Mouse (Mus musculus) macrophage (primary cell): ENCODE measurements around the gene Crhr2. TPM values are rescaled to one million over a fixed set of nuclear protein-coding genes. Genes with fewer than 3 reads are reported as not detected.

ENCODE experiments used
- H3K27ac ChIP-seq: fragments of 350-480 bp; formaldehyde crosslinking; 2 replicates; pipeline ENCODE4 v1.9.0; 2021
- H3K36me3 ChIP-seq: fragments of 350-480 bp; formaldehyde crosslinking; 2 replicates; pipeline ENCODE4 v1.9.0; 2021; ENCODE audit errors: inconsistent target
- H3K4me3 ChIP-seq: fragments of 350-480 bp; formaldehyde crosslinking; 2 replicates; pipeline ENCODE4 v1.9.0; 2021; ENCODE audit errors: inconsistent target
- H3K79me2 ChIP-seq: fragments of 350-480 bp; formaldehyde crosslinking; 2 replicates; pipeline ENCODE4 v1.9.0; 2021; ENCODE audit errors: inconsistent target
- WGBS: methylation state at CpG from one replicate; pipeline ENCODE4 v1.1.7; 2026; ENCODE audit warnings: inconsistent platforms; ENCODE audit not compliant: missing documents; 5-methylcytosine and 5-hydroxymethylcytosine counted together
- polyA plus RNA-seq: library from polyadenylated mRNA; stranded (reverse); fragments of 250-400 nt; gene quantifications from 3 replicates; pipeline ENCODE4 v1.2.4, GENCODE M21; 2018; ENCODE audit warnings: inconsistent platforms

Gene Crhr2
- polyA plus RNA-seq, 1 experiment from 2014 or later = not detected

DNA sequence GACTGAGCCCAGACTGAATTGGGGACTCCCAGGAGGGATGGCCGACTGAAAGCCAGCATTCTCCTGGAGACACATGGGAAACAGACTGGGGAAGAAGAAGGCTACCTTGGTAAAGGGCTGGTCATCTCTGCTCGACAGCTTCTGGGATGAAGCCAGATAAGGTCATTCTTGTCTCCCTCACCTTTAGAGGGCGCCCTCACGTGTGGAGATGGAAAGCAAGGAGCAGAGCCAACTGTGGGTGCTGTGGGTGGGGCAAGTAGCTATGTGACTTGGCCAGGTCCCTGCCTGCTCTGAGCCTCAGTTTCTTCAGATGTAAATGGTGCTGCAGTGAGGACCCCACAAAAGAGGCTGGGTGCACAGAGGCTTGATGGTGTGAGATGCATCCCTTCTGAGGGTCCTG, 42.2 kb downstream of the Crhr2 start:
- no peak overlapping the region for H3K27ac ChIP-seq
- H3K36me3 ChIP-seq = no peaks in the 10 kb centered on the region
- H3K79me2 ChIP-seq = no peaks in the 10 kb centered on the region
- 38% methylated on average over 4 of the region's 4 CpGs for WGBS
- H3K4me3 ChIP-seq = no peak overlapping the region

DNA sequence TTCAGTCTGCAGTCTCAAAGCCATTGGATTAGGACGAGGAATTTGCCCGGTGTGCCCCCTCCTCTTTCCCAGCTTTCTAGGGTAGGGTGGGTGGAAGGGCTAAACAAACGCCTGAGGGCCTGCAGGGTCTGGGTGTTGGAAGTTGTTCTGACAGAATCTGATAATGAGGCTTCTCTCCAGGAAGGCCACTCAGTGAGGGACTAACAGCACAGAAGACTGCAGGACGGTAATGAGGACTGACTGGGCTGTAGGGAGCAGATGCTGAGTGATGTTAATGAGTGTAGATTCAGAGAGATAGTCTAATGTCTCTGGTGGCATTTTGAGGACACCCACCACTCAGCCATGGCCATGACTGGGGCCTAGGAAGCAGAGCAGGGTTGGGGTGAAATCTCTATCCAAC, 45.5 kb downstream of the Crhr2 start:
- H3K4me3 ChIP-seq = no peak overlapping the region
- no peaks in the 10 kb centered on the region for H3K36me3 ChIP-seq
- no peak overlapping the region for H3K27ac ChIP-seq
- no peaks in the 10 kb centered on the region for H3K79me2 ChIP-seq
- WGBS = 90% methylated on average over 4 of the region's 4 CpGs

DNA sequence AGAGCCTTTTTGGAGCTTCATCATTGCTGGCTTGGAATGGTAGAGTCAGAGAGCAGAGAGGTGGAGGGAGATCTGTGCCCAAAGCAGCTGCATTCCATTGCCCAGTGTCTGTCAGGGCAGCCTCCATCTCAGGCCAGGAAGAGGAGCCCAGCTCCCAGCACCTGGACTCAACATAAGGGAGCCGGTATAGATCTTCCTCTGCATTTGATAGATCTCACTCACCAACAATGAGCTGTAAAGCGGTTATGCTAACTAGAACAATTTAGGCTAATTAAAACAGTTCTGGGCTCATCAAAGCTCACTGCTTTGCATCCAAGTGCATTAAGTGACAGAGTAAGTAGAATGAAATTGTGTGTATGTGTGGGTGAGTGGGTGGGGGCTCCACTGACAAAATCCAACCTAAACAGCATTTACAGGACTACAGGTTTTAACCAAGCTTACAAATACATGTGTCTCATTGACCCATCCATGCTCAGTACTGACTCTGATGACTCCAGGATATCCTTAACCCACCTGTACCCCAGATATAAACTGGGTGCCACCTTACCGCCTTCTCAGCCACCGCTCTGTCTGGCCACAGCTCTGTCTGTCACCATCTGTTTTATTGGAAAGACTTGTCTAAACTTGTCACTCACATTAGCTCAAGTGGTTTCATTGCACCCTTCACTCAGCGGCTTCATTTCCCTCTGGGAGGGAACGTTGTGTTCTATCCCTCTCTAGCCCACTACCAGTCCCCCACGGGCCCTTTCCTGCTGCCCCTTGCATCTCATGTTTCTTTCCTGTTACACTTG, 50.4 kb downstream of the Crhr2 start:
- H3K79me2 ChIP-seq = no peaks in the 10 kb centered on the region
- no peak overlapping the region for H3K4me3 ChIP-seq
- WGBS = 55% methylated on average over 7 of the region's 7 CpGs
- H3K36me3 ChIP-seq = peaks cover 31% of the 10 kb centered on the region
- H3K27ac ChIP-seq = no peak overlapping the region

DNA sequence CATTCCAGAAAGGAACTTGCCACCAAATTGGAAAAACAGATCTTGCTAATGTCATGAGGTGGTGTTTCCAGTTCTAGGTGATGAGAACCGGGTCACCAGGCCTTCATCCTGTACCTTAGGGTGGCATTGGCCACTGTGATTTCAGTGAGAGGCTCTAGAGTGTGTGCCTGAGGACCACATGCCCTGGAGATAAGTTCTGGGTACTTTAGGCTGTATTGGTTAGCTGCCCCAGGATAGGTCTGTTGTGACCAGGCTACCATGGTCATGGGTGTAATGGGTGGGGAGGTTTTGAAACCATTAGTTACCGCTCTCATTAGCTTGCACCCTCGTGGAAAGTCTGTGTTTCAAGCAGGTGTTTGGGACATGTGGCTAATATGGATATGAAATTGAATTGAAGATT, 51.4 kb downstream of the Crhr2 start:
- Histone ChIP-seq H3K4me3 (no peak overlapping the region), H3K79me2 (no peaks in the 10 kb centered on the region), H3K27ac (no peak overlapping the region), H3K36me3 (peaks cover 42% of the 10 kb centered on the region)
- WGBS = 92% methylated on average over 3 of the region's 3 CpGs

DNA sequence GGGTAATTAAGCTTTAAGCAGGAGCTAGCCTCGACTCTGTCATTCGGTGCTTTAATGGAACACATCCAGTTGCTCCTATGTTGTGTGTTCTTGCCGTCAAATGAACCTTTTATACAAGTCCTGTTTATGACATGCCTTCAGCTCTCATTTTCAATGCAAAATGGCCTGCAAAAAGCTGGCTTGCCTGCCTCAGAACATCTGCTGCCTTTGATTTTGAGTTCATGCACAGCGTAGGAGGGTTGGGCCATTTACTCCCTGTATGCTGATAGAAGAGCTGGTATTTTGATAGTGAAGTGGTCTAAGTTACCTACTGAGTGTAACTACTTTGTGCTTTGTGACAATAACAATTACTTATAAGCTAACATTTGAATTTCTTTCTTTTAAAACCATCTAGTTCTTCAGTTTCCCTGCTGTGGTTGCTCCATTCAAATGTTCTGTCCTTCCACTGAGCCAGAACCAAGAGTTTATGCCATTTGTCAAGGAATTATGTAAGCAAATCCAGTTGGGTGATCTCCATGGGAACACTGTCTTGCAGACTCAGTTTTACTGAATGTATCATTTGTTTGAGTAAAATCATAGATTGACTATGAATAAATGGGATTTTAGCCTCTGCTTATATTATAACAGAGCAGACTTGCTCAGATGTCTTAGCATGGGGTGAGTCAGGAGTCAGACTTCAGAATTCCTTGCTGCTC, 56.1 kb downstream of the Crhr2 start:
- H3K36me3 ChIP-seq = peaks cover 81% of the 10 kb centered on the region
- WGBS = 94% methylated on average over 4 of the region's 4 CpGs
- H3K79me2 ChIP-seq = no peaks in the 10 kb centered on the region

DNA sequence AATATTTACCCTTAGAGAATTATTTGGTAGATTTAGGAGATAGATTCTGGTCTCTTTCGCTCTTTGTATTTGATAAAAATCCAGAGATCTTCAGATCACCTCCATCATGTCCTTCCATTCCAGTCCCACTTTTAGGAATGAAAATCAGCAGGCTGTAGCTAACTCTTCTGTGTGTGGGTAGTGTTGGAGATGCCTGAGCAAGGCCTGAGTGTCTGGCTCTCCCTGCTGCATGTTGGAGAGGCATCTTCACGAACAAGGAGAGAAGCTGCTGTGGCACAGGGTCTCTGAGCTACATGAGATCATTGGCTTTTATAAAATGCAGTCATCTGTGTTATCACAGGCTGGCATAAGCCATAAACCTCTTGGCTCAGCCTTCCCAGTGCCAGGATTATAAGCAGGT, 66.9 kb downstream of the Crhr2 start:
- no peak overlapping the region for H3K4me3 ChIP-seq
- no peaks in the 10 kb centered on the region for H3K79me2 ChIP-seq
- peaks cover 74% of the 10 kb centered on the region for H3K36me3 ChIP-seq
- H3K27ac ChIP-seq = no peak overlapping the region
- WGBS = 95% methylated on average over 2 of the region's 2 CpGs

More for the DNA sequence above, 56.1 kb downstream of the Crhr2 start:
- no peak overlapping the region for H3K27ac ChIP-seq
- H3K4me3 ChIP-seq = no peak overlapping the region

DNA sequence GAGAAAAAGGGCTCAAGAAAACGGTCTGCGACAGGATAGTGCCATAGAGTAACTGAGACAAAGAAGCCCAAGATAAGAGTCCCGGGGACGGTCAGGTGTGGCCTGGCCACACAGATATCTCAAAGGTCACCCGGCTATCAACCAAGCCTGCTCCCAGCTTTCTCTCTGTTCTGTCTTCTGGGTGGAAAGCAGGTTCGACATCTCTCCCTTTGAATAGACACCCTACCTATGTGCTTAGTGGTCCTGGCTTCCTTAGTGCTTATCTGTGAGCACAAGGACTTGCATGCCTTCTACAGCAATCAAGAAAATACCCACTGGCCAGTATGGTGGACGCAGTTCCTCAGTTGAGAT, 68.4 kb downstream of the Crhr2 start:
- Histone ChIP-seq H3K27ac (no peak overlapping the region), H3K36me3 (peaks cover 76% of the 10 kb centered on the region), H3K4me3 (no peak overlapping the region), H3K79me2 (no peaks in the 10 kb centered on the region)
- 95% methylated on average over 7 of the region's 7 CpGs for WGBS

DNA sequence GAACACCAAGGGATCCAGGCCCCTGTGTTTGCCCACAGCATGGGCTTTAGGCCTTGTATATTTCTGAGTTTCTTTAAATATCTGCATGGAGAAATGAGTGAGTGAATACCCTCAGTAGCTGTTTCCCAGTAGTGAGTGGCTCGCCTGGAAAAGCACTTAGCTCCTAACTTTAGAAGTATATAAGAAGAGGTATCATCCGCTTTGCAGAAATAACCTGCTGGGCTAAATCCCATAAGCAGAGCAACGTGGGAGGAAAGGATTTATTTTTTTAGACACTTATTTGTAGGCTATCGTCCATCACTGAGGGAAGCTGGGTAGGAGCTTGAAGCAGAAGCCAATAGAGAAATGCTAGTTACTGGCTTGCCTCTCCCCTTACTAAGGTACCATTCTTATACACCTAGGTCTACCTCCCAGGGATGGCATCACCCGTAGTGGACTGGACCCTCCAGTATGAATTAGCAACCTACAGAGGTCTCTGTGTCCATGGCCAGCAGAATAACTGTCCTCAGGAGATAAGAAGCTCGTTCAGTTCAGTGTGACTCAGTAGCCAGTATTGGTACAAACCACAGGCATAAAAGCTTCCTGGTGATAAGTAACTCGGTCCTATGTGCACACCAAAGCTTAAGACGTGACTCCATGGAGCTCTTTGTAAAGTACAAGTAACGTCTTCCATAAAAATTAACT, 68.9 kb downstream of the Crhr2 start:
- Histone ChIP-seq H3K36me3 (peaks cover 72% of the 10 kb centered on the region), H3K79me2 (no peaks in the 10 kb centered on the region), H3K27ac (no peak overlapping the region), H3K4me3 (no peak overlapping the region)
- 91% methylated on average over 9 of the region's 9 CpGs for WGBS

DNA sequence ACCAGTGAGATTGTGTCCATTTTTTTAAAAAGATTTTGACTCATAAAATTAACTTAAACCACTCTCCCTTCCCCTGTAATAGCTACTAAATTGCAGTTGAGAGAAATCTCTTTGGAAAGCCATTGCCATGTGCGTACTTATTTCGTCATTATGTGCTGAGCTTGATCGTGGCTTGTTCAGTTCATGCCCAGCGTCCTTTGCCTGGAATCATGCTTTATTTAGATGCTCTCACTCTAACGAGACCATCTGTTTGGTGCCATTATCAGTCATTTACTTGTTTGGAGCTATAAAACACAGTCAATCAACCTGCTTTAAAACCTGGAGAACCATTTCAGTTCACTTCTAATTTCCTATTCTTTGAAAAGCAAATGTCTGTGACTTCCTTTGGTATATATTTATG, 70.6 kb downstream of the Crhr2 start:
- H3K4me3 ChIP-seq = no peak overlapping the region
- 95% methylated on average over 5 of the region's 5 CpGs for WGBS
- H3K79me2 ChIP-seq = no peaks in the 10 kb centered on the region
- peaks cover 54% of the 10 kb centered on the region for H3K36me3 ChIP-seq
- H3K27ac ChIP-seq = no peak overlapping the region

DNA sequence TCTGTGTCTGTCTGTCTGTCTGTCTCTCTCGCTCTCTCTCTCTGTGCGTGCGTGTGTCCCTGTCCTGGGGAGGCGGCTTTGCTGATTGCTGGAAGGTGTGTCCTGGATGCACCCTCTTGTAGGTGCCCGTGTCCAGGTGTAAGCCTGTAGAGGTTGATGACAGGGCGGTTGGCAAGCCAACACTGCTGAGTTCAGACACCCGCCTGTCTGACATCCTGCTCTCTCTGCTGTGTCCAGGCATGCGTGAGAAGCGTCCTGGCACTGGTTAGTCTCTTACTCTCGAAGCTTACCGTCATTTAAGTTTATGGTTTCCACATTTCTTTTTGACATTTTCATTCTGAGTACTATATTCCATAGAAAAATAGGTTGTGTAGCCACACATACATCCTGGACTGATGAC, 71.5 kb downstream of the Crhr2 start:
- H3K79me2 ChIP-seq = no peaks in the 10 kb centered on the region

DNA sequence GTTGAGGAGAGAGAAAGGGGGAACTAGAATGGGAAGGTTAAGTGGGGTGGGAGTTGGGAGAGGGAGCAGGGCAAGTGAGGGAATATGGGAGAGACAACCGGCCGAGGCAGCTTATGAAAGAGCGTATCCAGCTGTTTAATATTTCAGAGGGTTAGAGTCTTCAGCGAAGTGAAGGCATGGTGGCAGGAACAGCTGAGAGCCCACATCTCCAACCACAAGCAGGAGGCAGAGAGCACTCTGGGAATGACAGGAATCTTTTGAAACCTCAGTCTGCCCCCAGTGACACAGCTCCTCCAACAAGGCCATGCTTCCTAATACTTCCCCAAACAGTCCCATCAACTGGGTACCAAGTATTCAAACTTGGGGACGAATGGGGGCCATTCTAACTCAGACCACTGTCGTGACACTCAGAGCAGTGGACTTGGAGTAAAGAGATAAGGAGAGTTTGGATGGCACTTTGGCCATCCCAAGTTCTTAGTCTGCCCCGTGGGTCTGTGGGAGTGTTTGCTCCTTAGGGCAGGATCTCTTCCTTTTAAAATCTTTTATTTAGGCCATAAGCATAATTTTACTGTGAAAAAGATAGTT, 72.5 kb downstream of the Crhr2 start:
- no peaks in the 10 kb centered on the region for H3K79me2 ChIP-seq
- no peak overlapping the region for H3K4me3 ChIP-seq
- H3K27ac ChIP-seq = no peak overlapping the region
- WGBS = 93% methylated on average over 7 of the region's 7 CpGs
- H3K36me3 ChIP-seq = peaks cover 44% of the 10 kb centered on the region

More for the DNA sequence above, 71.5 kb downstream of the Crhr2 start:
- no peak overlapping the region for H3K4me3 ChIP-seq
- 99% methylated on average over 11 of the region's 11 CpGs for WGBS
- no peak overlapping the region for H3K27ac ChIP-seq
- H3K36me3 ChIP-seq = peaks cover 54% of the 10 kb centered on the region

DNA sequence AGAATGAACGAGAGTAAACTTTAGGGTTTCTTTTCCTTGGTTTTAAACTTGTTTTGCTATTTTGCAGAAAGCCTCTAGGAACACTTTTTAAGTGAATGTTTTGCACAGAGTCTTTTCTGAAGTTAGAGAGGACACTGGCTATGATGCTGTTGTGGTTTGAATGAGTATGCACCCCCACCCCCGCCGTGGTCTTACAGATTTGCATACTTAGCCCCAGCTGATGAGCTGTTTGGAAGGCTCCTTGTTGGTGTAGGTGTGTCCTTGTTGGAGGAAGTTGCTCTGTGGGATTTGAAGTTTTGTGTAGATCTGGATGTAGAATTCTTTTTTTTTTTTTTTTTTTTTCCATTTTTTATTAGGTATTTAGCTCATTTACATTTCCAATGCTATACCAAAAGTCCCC, 75.4 kb downstream of the Crhr2 start:
- Histone ChIP-seq H3K36me3 (peaks cover 31% of the 10 kb centered on the region), H3K4me3 (no peak overlapping the region), H3K79me2 (no peaks in the 10 kb centered on the region), H3K27ac (no peak overlapping the region)
- 95% methylated on average over 3 of the region's 3 CpGs for WGBS

DNA sequence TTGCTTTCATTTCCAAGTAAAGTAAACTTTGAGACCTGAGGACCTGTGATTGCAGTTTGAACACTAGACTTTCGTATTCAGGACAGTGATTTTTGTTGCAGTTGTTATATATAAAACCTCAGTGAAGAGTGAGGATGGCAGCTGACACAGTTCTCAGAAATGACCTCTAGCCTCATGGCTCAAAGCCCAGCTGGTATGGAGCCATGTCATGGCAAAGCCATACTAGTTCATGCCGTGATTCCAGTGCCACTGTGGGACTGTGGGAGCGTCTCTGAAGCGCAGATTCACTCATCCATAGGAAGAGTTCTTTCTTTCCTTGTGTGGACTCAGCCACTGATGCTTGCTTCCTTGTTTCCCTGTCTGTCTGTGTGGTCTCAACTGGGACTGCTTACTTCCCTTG, 78.3 kb downstream of the Crhr2 start:
- H3K79me2 ChIP-seq = no peaks in the 10 kb centered on the region
- peak overlapping the region; percentile 34 for H3K27ac ChIP-seq
- H3K36me3 ChIP-seq = peaks cover 21% of the 10 kb centered on the region
- no peak overlapping the region for H3K4me3 ChIP-seq
- WGBS = 97% methylated on average over 4 of the region's 4 CpGs

DNA sequence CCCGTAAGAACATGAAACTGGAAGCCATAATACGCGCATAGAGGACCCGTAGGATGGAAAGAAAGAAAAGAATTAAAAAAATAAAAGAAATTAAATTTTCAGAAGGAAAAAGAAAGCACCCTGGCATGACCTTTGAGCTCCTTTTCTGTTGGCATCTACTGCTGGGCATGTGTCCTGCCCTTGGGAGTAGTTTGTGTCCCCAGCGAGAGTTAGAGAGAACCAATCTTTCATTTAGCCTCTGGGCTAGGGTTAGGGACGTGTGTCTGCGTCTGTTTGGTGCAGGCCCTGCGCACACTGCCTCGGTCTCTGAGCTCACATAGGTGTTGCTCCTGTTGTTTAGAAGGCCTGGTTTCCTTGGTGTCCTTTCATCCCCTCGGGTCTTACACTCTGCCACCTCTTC, 83.6 kb downstream of the Crhr2 start:
- Histone ChIP-seq H3K4me3 (no peak overlapping the region), H3K36me3 (peaks cover 29% of the 10 kb centered on the region), H3K79me2 (peaks cover 31% of the 10 kb centered on the region), H3K27ac (no peak overlapping the region)
- 95% methylated on average over 9 of the region's 10 CpGs for WGBS

DNA sequence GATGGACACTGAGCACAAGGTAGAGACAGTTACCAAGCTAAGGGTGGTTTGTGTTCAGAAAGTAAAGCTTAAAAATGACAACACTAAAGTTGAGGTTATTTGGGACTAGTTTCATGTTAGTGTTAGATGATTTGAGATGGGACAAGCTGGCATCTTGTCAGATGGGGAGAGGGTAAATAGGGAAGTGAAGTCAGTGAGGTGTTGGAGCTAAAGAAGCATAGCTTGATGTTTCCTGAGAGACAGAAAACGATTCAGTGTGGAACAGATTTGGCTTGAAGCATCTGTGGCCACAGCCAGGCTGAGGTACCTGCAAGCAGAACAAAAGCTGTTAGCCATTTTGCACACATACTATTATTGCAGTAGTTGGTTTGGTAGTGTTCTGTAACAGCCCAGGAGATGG, 87.5 kb downstream of the Crhr2 start:
- no peak overlapping the region for H3K4me3 ChIP-seq
- H3K27ac ChIP-seq = no peak overlapping the region
- H3K36me3 ChIP-seq = peaks cover 7% of the 10 kb centered on the region; the same call in 1 of the 2 replicates
- peaks cover 69% of the 10 kb centered on the region for H3K79me2 ChIP-seq
- 18% methylated on average over 1 of the region's 1 CpGs for WGBS
